Mouse (Mus musculus): ENCODE measurements around the gene Trabd2b. TPM values are rescaled to one million over a fixed set of nuclear protein-coding genes. Genes with fewer than 3 reads are reported as not detected.

Gene Trabd2b
- polyA plus RNA-seq, 1 experiment from 2014 or later, result 1.6 TPM

GRCm38 (mm10) chr4:114500317-114500716 lies 93.8 kb downstream of the Trabd2b start:
- H3K27ac ChIP-seq, result no peak overlapping the region
- no peaks in the 10 kb centered on the region for H3K36me3 ChIP-seq
- peaks cover 3% of the 10 kb centered on the region; the same call in 1 of the 2 replicates for H3K4me1 ChIP-seq
- ATAC-seq (ENCODE audit: insufficient number of reproducible peaks, insufficient read depth, low FRiP score, low TSS enrichment), result no peak
- no peak overlapping the region for H3K4me3 ChIP-seq
- no peak overlapping the region for H3K9ac ChIP-seq
- H3K9me3 ChIP-seq, result no peaks in the 10 kb centered on the region
- H3K4me2 ChIP-seq (replicated peaks), result no peak overlapping the region
- H3K27me3 ChIP-seq, result no peaks in the 10 kb centered on the region
- 68% methylated on average over 7 of the region's 7 CpGs for WGBS

- no peak overlapping the region for H3K4me3 ChIP-seq
- H3K27ac ChIP-seq, result no peak overlapping the region
- peaks cover 3% of the 10 kb centered on the region; the same call in 1 of the 2 replicates for H3K4me1 ChIP-seq
- no peaks in the 10 kb centered on the region for H3K9me3 ChIP-seq
- no peaks in the 10 kb centered on the region for H3K36me3 ChIP-seq
- no peaks in the 10 kb centered on the region for H3K27me3 ChIP-seq
- 97% methylated on average over 1 of the region's 1 CpGs for WGBS
- H3K9ac ChIP-seq, result no peak overlapping the region
- H3K4me2 ChIP-seq (replicated peaks), result no peak overlapping the region
- no peak for ATAC-seq (ENCODE audit: insufficient number of reproducible peaks, insufficient read depth, low FRiP score, low TSS enrichment)
Measured at GRCm38 (mm10) chr4:114501048-114501447, 94.5 kb downstream of the Trabd2b start.

DNA sequence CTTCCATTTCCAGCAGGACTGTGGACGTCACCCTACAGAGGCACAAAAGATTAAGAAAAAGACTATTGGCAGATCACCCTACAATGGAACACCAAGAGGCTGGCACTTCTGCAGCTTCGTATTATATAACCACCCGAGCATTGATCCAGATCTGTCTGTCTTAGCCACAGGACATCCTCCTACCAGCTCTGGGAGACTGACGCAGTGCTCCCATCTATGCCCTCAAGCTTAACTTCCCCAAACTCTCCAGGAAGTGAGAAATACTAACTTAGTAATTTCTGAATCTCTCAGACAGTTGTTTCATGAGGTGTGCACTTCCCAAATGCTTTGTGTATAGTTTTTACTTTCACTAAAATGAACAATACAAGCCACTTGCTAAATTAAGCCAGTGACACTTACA lies 95.1 kb downstream of the Trabd2b start:
- 81% methylated on average over 4 of the region's 4 CpGs for WGBS
- no peak overlapping the region for H3K27ac ChIP-seq
- ATAC-seq (ENCODE audit: insufficient number of reproducible peaks, insufficient read depth, low FRiP score, low TSS enrichment), result no peak
- no peak overlapping the region for H3K4me3 ChIP-seq
- peaks cover 3% of the 10 kb centered on the region; the same call in 1 of the 2 replicates for H3K4me1 ChIP-seq
- no peak overlapping the region for H3K4me2 ChIP-seq (replicated peaks)
- H3K27me3 ChIP-seq, result no peaks in the 10 kb centered on the region
- H3K36me3 ChIP-seq, result no peaks in the 10 kb centered on the region
- H3K9ac ChIP-seq, result no peak overlapping the region
- H3K9me3 ChIP-seq, result no peaks in the 10 kb centered on the region

DNA sequence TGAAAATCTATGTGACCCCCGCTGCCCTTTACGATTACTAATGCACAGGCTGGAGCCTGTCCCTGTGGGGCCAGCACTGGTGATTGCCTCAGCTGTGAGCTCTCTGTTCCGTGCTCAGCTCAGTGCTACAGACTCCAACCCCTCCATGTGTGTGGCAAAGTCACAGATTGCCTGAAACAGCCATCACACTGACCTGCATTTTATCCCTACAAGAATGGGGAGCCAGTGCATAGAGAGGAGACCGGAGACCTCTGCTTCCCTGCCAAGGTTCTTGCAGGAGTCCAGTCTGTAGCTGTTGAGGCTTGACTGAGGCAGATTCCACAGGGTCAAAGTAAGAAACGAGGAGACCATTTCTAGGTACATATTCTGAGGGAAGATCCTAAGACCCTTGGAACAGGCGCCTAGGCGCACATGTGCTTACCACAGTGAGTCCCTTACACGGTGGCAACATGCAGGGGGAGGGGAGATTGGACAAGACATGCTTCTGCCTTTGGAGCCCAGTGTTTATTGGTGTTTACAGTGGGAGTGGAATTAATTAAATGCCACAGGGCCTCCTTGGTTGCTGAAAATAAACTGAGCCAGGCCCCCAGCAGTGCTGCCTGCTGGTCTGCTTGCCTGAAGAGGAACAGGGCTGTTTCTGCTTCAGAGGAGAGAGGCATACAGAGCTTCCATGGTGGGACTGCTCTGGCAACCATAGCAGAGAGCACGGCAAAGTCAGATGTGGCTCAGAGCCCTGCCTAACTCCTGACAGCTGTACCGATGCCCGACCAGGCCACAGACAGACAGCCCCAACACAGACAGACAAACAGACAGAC lies 97.9 kb downstream of the Trabd2b start:
- Histone ChIP-seq H3K4me3 (no peak overlapping the region), H3K4me1 (peaks cover 3% of the 10 kb centered on the region; the same call in 1 of the 2 replicates), H3K27me3 (no peaks in the 10 kb centered on the region), H3K9ac (no peak overlapping the region), H3K27ac (no peak overlapping the region), H3K9me3 (no peaks in the 10 kb centered on the region), H3K36me3 (no peaks in the 10 kb centered on the region), H3K4me2 (replicated peaks) (no peak overlapping the region)
- WGBS, result 64% methylated on average over 11 of the region's 11 CpGs
- ATAC-seq (ENCODE audit: insufficient number of reproducible peaks, insufficient read depth, low FRiP score, low TSS enrichment), result no peak

- Histone ChIP-seq H3K9ac (no peak overlapping the region), H3K4me3 (no peak overlapping the region), H3K27ac (no peak overlapping the region), H3K36me3 (no peaks in the 10 kb centered on the region), H3K9me3 (no peaks in the 10 kb centered on the region), H3K4me2 (replicated peaks) (no peak overlapping the region), H3K27me3 (no peaks in the 10 kb centered on the region), H3K4me1 (peaks cover 3% of the 10 kb centered on the region; the same call in 1 of the 2 replicates)
- ATAC-seq (ENCODE audit: insufficient number of reproducible peaks, insufficient read depth, low FRiP score, low TSS enrichment), result no peak
- WGBS, result 83% methylated on average over 6 of the region's 6 CpGs
Measured at GRCm38 (mm10) chr4:114509601-114510000, 103.1 kb downstream of the Trabd2b start.

GRCm38 (mm10) chr4:114511649-114512048 lies 105.1 kb downstream of the Trabd2b start:
- Histone ChIP-seq H3K27ac (no peak overlapping the region), H3K4me3 (no peak overlapping the region), H3K9me3 (no peaks in the 10 kb centered on the region), H3K27me3 (no peaks in the 10 kb centered on the region), H3K36me3 (no peaks in the 10 kb centered on the region), H3K4me2 (replicated peaks) (no peak overlapping the region), H3K4me1 (peaks cover 16% of the 10 kb centered on the region), H3K9ac (no peak overlapping the region)
- ATAC-seq (ENCODE audit: insufficient number of reproducible peaks, insufficient read depth, low FRiP score, low TSS enrichment), result no peak
- WGBS, result 95% methylated on average over 3 of the region's 3 CpGs

DNA sequence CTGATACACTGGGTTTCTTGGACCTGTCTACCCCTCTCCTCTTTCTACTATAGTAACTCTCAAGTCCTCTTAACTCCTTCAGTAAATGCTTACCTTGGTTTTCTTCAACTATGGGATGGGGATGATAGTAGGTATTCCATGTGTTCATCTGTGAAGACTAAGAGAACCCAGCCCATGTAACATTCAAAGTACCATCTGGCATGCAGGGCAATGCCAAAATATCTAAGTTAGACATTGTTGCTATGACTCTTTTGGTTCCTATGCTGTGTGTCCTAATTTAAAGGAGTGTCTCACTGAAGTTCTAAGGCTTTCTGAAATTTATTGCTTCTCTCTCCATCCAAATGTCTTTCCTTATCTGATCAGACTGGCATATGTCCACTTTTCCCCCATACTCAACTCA lies 106.6 kb downstream of the Trabd2b start:
- Histone ChIP-seq H3K4me3 (no peak overlapping the region), H3K27me3 (no peaks in the 10 kb centered on the region), H3K36me3 (no peaks in the 10 kb centered on the region), H3K9ac (no peak overlapping the region), H3K4me2 (replicated peaks) (no peak overlapping the region), H3K9me3 (no peaks in the 10 kb centered on the region), H3K27ac (no peak overlapping the region), H3K4me1 (peaks cover 20% of the 10 kb centered on the region)
- no peak for ATAC-seq (ENCODE audit: insufficient number of reproducible peaks, insufficient read depth, low FRiP score, low TSS enrichment)

DNA sequence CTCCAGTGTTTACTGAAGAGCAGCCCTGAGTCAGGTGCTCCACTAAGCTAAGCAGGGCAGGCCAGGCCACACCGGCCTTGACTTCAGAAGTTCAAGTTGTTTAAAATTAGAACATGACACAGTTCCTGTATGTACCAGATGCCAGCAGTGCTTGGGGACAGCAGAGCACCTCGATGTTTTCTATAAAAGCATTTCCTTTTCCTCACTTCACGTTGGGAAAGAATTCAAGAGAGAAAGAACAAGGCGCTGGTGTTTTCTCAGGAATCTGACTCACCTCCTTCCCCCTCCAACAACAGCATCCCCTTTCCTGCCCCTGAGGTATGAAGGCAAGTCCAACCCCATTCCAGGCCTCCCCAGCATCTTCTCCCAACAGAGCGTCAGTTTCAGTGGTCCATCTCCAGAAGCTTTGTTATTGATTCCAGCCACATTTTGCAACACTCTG lies 108.8 kb downstream of the Trabd2b start:
- H3K9me3 ChIP-seq, result no peaks in the 10 kb centered on the region
- no peak overlapping the region for H3K4me3 ChIP-seq
- peaks cover 20% of the 10 kb centered on the region for H3K4me1 ChIP-seq
- no peak; the same call in 1 of the 2 replicates for ATAC-seq (ENCODE audit: insufficient number of reproducible peaks, insufficient read depth, low FRiP score, low TSS enrichment)
- no peak overlapping the region for H3K9ac ChIP-seq
- H3K4me2 ChIP-seq (replicated peaks), result no peak overlapping the region
- H3K36me3 ChIP-seq, result no peaks in the 10 kb centered on the region
- 24% methylated on average over 5 of the region's 5 CpGs for WGBS
- H3K27ac ChIP-seq, result peak overlapping the region; percentile 64
- no peaks in the 10 kb centered on the region for H3K27me3 ChIP-seq

DNA sequence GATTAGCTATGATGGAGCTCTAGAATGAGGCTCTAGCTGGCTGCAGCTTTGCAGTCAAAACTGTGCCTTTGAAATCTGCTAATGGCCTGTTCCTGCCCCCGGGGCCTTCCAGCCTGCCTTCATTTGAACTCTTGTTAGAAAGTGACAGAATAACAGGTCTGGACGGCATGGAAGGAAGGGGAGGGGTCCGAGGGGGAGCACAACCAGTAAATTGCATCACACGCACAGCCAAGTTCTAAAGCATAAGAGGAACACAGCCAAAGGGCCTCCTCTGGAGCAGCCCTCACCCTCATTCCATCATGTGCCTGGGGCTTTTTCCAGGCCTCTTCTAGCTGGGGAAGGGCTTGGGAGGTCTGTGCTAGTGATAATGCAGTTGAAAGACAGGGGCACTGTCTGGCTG lies 110.1 kb downstream of the Trabd2b start:
- no peak overlapping the region for H3K4me3 ChIP-seq
- no peak overlapping the region for H3K9ac ChIP-seq
- H3K27me3 ChIP-seq, result no peaks in the 10 kb centered on the region
- WGBS, result 12% methylated on average over 4 of the region's 4 CpGs
- H3K27ac ChIP-seq, result peak overlapping the region; percentile 64; the same call in 1 of the 2 replicates
- H3K4me2 ChIP-seq (replicated peaks), result no peak overlapping the region
- ATAC-seq (ENCODE audit: insufficient number of reproducible peaks, insufficient read depth, low FRiP score, low TSS enrichment), result no peak
- no peaks in the 10 kb centered on the region for H3K36me3 ChIP-seq
- H3K4me1 ChIP-seq, result peaks cover 20% of the 10 kb centered on the region
- no peaks in the 10 kb centered on the region for H3K9me3 ChIP-seq

DNA sequence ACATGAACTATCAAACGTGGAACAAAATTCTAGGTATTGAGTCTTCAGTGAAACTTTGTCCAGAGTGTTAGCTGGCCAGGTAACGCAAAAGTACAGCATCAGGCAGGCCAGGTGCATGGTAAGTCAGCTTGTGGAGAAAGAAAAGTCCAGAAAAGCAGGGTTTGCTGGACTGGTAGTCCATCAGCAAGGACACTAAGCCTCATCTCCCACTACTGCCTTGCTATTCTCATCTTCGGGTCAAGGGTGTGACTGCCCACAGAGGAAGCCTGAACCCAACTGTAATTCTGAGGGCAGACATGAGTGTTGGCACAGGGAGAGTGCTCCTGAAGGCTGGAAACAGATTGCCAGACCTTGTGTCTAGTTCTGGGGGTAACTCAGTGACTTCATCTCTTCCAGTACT lies 111.5 kb downstream of the Trabd2b start:
- Histone ChIP-seq H3K4me1 (peaks cover 20% of the 10 kb centered on the region), H3K9me3 (no peaks in the 10 kb centered on the region), H3K27me3 (no peaks in the 10 kb centered on the region), H3K9ac (no peak overlapping the region), H3K27ac (no peak overlapping the region), H3K4me3 (no peak overlapping the region), H3K36me3 (no peaks in the 10 kb centered on the region), H3K4me2 (replicated peaks) (no peak overlapping the region)
- 87% methylated on average over 3 of the region's 3 CpGs for WGBS
- ATAC-seq (ENCODE audit: insufficient number of reproducible peaks, insufficient read depth, low FRiP score, low TSS enrichment), result no peak

GRCm38 (mm10) chr4:114518571-114518970 lies 112.0 kb downstream of the Trabd2b start:
- no peaks in the 10 kb centered on the region for H3K27me3 ChIP-seq
- no peaks in the 10 kb centered on the region for H3K9me3 ChIP-seq
- H3K4me2 ChIP-seq (replicated peaks), result no peak overlapping the region
- WGBS, result 89% methylated on average over 1 of the region's 1 CpGs
- ATAC-seq (ENCODE audit: insufficient number of reproducible peaks, insufficient read depth, low FRiP score, low TSS enrichment), result no peak
- H3K9ac ChIP-seq, result no peak overlapping the region
- H3K4me3 ChIP-seq, result no peak overlapping the region
- no peak overlapping the region for H3K27ac ChIP-seq
- H3K4me1 ChIP-seq, result peaks cover 20% of the 10 kb centered on the region
- no peaks in the 10 kb centered on the region for H3K36me3 ChIP-seq

- Histone ChIP-seq H3K4me2 (replicated peaks) (no peak overlapping the region), H3K9me3 (no peaks in the 10 kb centered on the region), H3K4me3 (no peak overlapping the region), H3K27me3 (no peaks in the 10 kb centered on the region), H3K9ac (no peak overlapping the region), H3K27ac (no peak overlapping the region), H3K36me3 (no peaks in the 10 kb centered on the region), H3K4me1 (peaks cover 20% of the 10 kb centered on the region)
- no peak for ATAC-seq (ENCODE audit: insufficient number of reproducible peaks, insufficient read depth, low FRiP score, low TSS enrichment)
- 79% methylated on average over 4 of the region's 4 CpGs for WGBS
Measured at GRCm38 (mm10) chr4:114519321-114519720, 112.8 kb downstream of the Trabd2b start.

All from embryonic facial prominence, embryonic 12.5 days (tissue).